Mouse (Mus musculus) ZHBTc4 (cell line): ENCODE results near the gene Ptgdr2.

Source experiments
- DNase-seq: peaks from one replicate; pipeline ENCODE4 v3.0.0-alpha.2; 2011; ENCODE audit warnings: low read depth, low spot score

Ptgdr2 gene

DNA sequence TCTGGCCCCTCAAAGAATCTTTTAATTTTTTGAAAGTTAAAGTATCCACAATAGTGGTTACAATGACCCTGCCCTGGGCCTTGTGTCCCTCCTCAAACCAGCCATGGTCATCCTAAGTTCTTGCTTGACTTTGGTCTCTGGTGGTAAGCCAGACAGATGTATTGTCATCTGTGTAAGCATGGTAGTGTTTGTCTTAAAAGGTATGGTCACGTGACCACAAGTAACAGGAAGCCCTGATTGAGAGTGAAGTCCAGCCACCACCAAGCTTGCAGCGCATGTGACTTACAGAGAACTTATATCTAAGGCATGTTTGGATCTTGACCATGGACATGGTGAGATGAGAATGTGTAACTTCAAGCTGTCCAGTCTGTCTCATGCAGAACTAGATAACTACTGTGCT lies 38.2 kb downstream of the Ptgdr2 start:
- no peak for DNase-seq

DNA sequence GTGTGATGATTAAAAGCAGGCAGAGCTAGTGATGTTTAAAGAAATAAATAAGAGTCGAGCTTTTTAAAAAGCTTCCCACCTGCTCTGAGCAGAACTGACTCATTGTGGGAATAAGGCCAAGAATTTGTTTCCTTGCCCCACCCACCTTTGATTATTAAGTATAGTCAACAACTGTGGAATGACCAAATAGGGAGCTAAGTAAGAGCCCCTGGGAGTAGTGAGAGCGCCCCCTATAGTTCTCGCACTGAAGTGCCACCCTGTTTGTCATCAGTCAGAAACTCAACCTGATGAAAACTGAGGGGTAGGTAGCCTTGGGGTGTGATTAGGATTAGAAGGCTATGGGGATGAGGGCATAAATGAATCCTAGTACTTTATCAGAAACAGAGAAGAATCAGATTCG lies 39.4 kb downstream of the Ptgdr2 start:
- peak; percentile 57 for DNase-seq

DNA sequence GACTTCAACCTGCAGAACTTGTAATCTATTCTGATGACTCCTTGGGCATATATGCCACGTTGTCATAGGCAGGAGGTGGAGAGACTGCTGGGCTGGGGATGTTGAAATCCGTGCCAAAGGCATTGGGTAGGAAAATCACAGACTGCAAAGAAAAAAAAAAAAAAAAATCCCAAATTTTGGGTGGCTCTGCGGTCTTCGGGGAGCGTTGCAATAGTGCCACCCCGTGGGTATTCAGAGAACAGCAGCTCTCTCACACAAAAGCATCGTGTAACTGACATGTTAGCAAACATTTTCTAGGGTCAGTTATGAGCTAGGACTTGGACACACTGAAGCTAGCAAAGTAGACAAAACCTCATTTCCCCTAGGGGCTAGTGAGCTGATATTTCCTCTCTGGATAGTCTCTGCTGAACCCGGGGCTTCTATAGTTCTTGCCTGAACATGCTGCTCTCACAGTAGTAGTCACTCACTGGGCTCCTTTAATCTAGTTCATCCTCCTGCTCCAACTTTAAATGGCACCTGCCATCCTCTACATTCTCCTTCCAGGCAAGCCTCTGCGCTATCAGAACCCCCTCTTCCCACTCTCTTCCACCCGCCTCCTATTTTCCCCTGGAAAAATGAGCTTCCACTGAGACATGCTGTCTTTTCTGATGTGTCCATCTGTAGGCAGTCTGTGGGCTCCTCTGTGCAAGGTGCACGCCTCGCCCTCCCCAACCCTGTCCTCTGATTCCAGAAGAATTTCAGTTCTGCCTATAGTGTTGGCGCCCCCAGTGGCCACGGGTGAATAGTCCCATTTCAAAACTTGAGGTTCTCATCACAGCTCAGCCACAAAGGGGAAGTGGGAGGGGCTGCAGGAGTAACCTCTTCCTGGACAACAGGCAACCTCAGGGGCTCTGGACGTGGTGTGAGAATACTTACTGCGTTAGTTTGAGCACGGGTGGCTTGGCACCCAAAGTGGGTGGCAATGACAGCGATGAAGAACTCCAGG lies 42.5 kb downstream of the Ptgdr2 start:
- peak; percentile 94 for DNase-seq

GRCm38 (mm10) chr19:10980210-10980609 lies 43.2 kb downstream of the Ptgdr2 start:
- no peak for DNase-seq

- DNase-seq = peak; percentile 80
These were observed 46.2 kb downstream of the Ptgdr2 start for GRCm38 (mm10) chr19:10983146-10983545.

DNA sequence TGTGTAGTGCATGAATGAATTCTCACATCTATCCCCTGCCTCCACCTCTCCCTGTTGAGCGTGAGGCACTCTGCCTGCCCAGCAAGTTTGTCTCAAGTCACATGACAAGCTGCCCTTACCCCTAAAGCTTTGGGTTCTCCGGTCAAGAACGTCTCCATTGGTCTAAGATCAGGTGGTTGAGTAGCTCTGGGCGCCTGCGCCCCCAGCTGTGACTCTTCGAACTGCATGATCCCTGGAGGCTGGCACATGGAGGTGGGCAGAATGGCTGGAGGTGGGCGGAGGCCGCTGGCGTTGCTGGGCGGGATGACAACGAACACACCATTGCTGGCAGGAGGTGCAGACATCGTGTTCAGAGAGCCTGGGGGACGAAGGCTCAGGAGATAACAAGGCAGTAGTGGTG lies 47.6 kb downstream of the Ptgdr2 start:
- DNase-seq = peak; percentile 64

DNA sequence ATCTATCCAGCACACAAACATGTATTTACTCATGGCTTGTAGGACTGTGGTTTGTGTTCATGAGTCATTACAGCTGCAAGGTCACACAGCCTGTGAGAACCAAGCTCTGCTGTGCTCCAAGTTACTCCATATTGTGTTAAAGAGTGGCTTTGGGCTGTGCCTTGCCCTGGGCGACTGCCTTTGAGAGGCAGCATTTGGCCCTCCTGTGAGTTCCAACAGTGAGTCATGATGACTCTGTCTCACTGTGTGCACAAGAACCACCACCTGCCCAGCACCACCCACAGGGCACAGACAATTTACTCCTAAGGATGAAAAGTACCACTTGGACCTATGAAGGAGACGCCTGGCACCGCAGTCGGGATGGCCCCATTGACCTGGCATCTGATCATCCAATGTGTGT lies 48.9 kb downstream of the Ptgdr2 start:
- DNase-seq = no peak

DNA sequence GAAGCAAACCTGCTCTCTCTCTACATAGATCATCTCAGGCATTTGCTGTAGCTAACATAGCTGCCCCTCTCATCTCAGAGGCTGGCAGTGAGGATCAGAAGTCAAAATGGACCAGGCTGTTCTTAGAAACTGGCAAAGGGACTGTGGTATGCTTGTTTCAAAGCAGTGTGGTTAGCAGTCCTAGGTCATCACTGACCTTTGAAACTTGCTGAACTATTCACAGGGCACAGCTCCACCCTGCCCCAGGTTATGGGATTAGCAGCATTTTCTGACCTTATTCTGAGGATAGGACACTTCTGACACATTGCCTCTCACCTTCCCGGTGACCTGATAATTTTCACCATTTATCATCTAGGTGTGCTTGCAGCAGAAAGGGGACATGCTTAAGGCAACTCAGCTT lies 51.6 kb downstream of the Ptgdr2 start:
- DNase-seq = no peak

DNA sequence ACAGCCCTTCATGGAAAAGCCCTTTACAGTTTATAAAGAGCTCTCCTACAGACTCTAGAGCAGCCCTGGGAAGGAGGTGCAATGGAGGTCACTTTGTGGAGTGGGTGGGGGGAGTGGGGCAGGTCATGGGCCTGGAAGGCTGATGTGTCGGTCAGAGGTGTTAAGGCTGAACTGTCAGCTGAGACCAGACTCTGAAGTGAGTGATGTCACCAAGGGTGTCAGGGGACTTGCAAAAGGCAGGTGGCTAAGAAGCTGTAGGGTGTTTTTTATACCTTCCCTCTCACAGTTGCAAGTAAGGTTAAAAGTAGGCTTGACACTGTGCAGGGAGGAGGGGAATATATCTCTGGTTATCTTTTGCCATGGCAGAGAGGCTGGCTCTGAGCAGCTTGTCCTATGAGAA lies 53.8 kb downstream of the Ptgdr2 start:
- no peak for DNase-seq

- no peak for DNase-seq
These were observed 55.0 kb downstream of the Ptgdr2 start for GRCm38 (mm10) chr19:10991911-10992310.
